Mouse (Mus musculus) brain, embryonic 14.5 days (tissue): ENCODE measurements around the gene Evc2.

Experiments
- CTCF ChIP-seq: fragments of 200-500 bp; IDR thresholded peaks from 2 replicates; pipeline ENCODE4 v1.5.1; 2012; ENCODE audit warnings: inconsistent platforms, mild to moderate bottlenecking, moderate library complexity, borderline replicate concordance; ENCODE audit not compliant: insufficient read depth, insufficient read length; ENCODE audit errors: extremely low read depth
- POLR2A ChIP-seq: fragments of 200-500 bp; IDR thresholded peaks from 2 replicates; pipeline ENCODE4 v1.6.1; 2012; ENCODE audit warnings: mild to moderate bottlenecking, inconsistent platforms, borderline replicate concordance; ENCODE audit not compliant: poor library complexity, insufficient read depth, insufficient read length, severe bottlenecking; ENCODE audit errors: extremely low read depth

- no peak for TF ChIP-seq CTCF
- no peak for TF ChIP-seq POLR2A
Observed at GRCm38 (mm10) chr5:37442767-37443166, 104.5 kb downstream of the Evc2 start.
